Mouse (Mus musculus): ENCODE measurements around the gene Ccnd1. TPM values are rescaled to one million over a fixed set of nuclear protein-coding genes. Genes with fewer than 3 reads are reported as not detected.

The Ccnd1 gene
- polyA plus RNA-seq, 1 experiment: 42.5 TPM

DNA sequence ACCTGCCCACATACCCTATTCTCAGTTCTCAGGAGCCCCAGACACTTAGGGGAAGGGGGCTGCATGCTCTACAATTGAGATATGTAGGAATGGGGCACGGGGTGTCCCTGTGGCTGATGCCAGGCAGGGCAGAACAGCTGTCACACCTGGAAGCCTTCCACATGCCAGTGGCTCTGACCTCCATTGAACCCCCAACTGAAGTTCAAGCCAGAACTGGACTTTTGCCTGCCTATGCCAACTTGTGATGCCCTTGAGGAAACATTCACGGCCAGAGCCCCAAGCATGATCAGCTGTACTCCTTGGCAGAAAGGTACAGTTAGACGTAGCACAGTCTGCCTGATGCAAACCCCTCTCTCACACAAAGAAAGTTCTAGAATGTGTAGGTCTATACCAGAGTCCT is 6.4 kb downstream of the Ccnd1 start:
- WGBS: 65% methylated on average over 3 of the region's 3 CpGs
- no peak overlapping the region for H3K27ac ChIP-seq (ENCODE audit: insufficient read depth, low read depth, low read length)
- no peaks in the 10 kb centered on the region for H3K4me1 ChIP-seq (ENCODE audit: control insufficient read depth, insufficient read depth, insufficient read length, low read length)
- H3K36me3 ChIP-seq (ENCODE audit: control insufficient read depth, insufficient read depth, low read length): peaks cover 45% of the 10 kb centered on the region
- TF ChIP-seq POLR2A (IDR thresholded peaks at IDR 0.05; ENCODE audit: low read depth, low read length): no peak
- no peak for TF ChIP-seq CTCF (IDR thresholded peaks at IDR 0.05; ENCODE audit: extremely low read depth, insufficient read length, insufficient replicate concordance, low read depth, low read length)
- no peaks in the 10 kb centered on the region for H3K27me3 ChIP-seq (ENCODE audit: control insufficient read depth, insufficient read depth, low read length)
- H3K4me3 ChIP-seq (ENCODE audit: low read depth, low read length): no peak overlapping the region

DNA sequence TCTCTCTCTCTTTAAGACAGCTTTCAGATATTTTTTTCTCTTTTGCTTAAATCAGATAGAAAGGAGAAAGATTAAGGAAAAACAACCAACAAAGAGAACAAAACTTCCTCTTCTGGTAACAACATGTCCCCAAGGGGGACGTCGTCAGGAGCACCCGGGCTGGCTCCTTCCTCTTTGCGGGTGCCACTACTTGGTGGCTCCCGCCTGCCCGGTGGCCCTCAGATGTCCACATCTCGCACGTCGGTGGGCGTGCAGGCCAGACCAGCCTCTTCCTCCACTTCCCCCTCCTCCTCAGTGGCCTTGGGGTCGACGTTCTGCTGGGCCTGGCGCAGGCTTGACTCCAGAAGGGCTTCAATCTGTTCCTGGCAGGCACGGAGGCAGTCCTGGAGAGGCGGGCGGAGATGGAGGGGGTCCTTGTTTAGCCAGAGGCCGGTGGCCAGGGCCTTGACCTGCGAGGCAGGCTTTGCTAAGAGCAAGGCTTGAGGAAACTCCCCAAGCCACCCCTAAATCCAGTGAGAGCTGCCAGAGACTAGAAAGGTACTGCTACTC is 7.3 kb downstream of the Ccnd1 start:
- peaks cover 45% of the 10 kb centered on the region for H3K36me3 ChIP-seq (ENCODE audit: control insufficient read depth, insufficient read depth, low read length)

DNA sequence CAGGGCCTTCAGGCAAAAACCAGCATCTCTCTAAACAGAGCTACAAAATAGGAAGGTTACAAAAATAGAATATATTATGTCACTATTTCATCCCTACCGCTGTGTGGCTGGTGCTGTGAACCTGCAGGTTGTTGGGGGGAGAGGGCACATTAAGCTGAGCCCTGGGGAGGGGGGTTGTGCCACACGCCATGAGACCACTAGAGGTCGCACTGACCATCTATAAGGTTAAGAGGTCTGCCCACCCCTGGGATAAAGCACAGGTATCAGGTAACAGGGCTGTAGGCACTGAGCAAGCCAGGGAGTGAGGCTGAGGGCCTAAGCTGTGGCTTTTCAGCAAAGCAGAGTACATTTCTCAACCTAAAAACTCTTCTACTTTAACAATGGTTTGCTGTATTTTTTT is 7.9 kb downstream of the Ccnd1 start:
- TF ChIP-seq POLR2A (IDR thresholded peaks at IDR 0.05; ENCODE audit: low read depth, low read length): no peak
- TF ChIP-seq CTCF (IDR thresholded peaks at IDR 0.05; ENCODE audit: extremely low read depth, insufficient read length, insufficient replicate concordance, low read depth, low read length): peak; percentile 63; the same call in 1 of the 2 replicates

More for the DNA sequence above, 7.3 kb downstream of the Ccnd1 start:
- Histone ChIP-seq H3K27me3 (ENCODE audit: control insufficient read depth, insufficient read depth, low read length) (no peaks in the 10 kb centered on the region), H3K4me1 (ENCODE audit: control insufficient read depth, insufficient read depth, insufficient read length, low read length) (no peaks in the 10 kb centered on the region), H3K27ac (ENCODE audit: insufficient read depth, low read depth, low read length) (no peak overlapping the region), H3K4me3 (ENCODE audit: low read depth, low read length) (no peak overlapping the region)
- TF ChIP-seq CTCF (IDR thresholded peaks at IDR 0.05; ENCODE audit: extremely low read depth, insufficient read length, insufficient replicate concordance, low read depth, low read length) (no peak), POLR2A (IDR thresholded peaks at IDR 0.05; ENCODE audit: low read depth, low read length) (no peak)
- WGBS: 67% methylated on average over 18 of the region's 18 CpGs

GRCm38 (mm10) chr7:144929931-144930330 is 9.8 kb downstream of the Ccnd1 start:
- Histone ChIP-seq H3K27ac (ENCODE audit: insufficient read depth, low read depth, low read length) (no peak overlapping the region), H3K4me1 (ENCODE audit: control insufficient read depth, insufficient read depth, insufficient read length, low read length) (no peaks in the 10 kb centered on the region), H3K4me3 (ENCODE audit: low read depth, low read length) (no peak overlapping the region), H3K36me3 (ENCODE audit: control insufficient read depth, insufficient read depth, low read length) (peaks cover 28% of the 10 kb centered on the region), H3K27me3 (ENCODE audit: control insufficient read depth, insufficient read depth, low read length) (no peaks in the 10 kb centered on the region)
- TF ChIP-seq POLR2A (IDR thresholded peaks at IDR 0.05; ENCODE audit: low read depth, low read length): no peak
- no peak for TF ChIP-seq CTCF (IDR thresholded peaks at IDR 0.05; ENCODE audit: extremely low read depth, insufficient read length, insufficient replicate concordance, low read depth, low read length)
- 82% methylated on average over 5 of the region's 5 CpGs for WGBS

More for the DNA sequence above, 7.9 kb downstream of the Ccnd1 start:
- Histone ChIP-seq H3K27ac (ENCODE audit: insufficient read depth, low read depth, low read length) (no peak overlapping the region), H3K4me3 (ENCODE audit: low read depth, low read length) (no peak overlapping the region), H3K36me3 (ENCODE audit: control insufficient read depth, insufficient read depth, low read length) (peaks cover 42% of the 10 kb centered on the region), H3K4me1 (ENCODE audit: control insufficient read depth, insufficient read depth, insufficient read length, low read length) (no peaks in the 10 kb centered on the region), H3K27me3 (ENCODE audit: control insufficient read depth, insufficient read depth, low read length) (no peaks in the 10 kb centered on the region)
- WGBS: 43% methylated on average over 3 of the region's 3 CpGs

- no peak overlapping the region for H3K4me3 ChIP-seq (ENCODE audit: low read depth, low read length)
- H3K4me1 ChIP-seq (ENCODE audit: control insufficient read depth, insufficient read depth, insufficient read length, low read length): no peaks in the 10 kb centered on the region
- no peak overlapping the region for H3K27ac ChIP-seq (ENCODE audit: insufficient read depth, low read depth, low read length)
- TF ChIP-seq POLR2A (IDR thresholded peaks at IDR 0.05; ENCODE audit: low read depth, low read length): no peak
- no peak for TF ChIP-seq CTCF (IDR thresholded peaks at IDR 0.05; ENCODE audit: extremely low read depth, insufficient read length, insufficient replicate concordance, low read depth, low read length)
- 41% methylated on average over 8 of the region's 8 CpGs for WGBS
- H3K27me3 ChIP-seq (ENCODE audit: control insufficient read depth, insufficient read depth, low read length): no peaks in the 10 kb centered on the region
- H3K36me3 ChIP-seq (ENCODE audit: control insufficient read depth, insufficient read depth, low read length): peaks cover 26% of the 10 kb centered on the region
Observed at GRCm38 (mm10) chr7:144929506-144929905, 10.2 kb downstream of the Ccnd1 start.

- Histone ChIP-seq H3K36me3 (ENCODE audit: control insufficient read depth, insufficient read depth, low read length) (peaks cover 28% of the 10 kb centered on the region), H3K27me3 (ENCODE audit: control insufficient read depth, insufficient read depth, low read length) (no peaks in the 10 kb centered on the region), H3K27ac (ENCODE audit: insufficient read depth, low read depth, low read length) (no peak overlapping the region), H3K4me3 (ENCODE audit: low read depth, low read length) (no peak overlapping the region), H3K4me1 (ENCODE audit: control insufficient read depth, insufficient read depth, insufficient read length, low read length) (no peaks in the 10 kb centered on the region)
- 43% methylated on average over 6 of the region's 6 CpGs for WGBS
- TF ChIP-seq CTCF (IDR thresholded peaks at IDR 0.05; ENCODE audit: extremely low read depth, insufficient read length, insufficient replicate concordance, low read depth, low read length) (no peak), POLR2A (IDR thresholded peaks at IDR 0.05; ENCODE audit: low read depth, low read length) (no peak)
Observed at GRCm38 (mm10) chr7:144928889-144929210, 10.9 kb downstream of the Ccnd1 start.

- Histone ChIP-seq H3K27me3 (ENCODE audit: control insufficient read depth, insufficient read depth, low read length) (no peaks in the 10 kb centered on the region), H3K4me1 (ENCODE audit: control insufficient read depth, insufficient read depth, insufficient read length, low read length) (no peaks in the 10 kb centered on the region), H3K36me3 (ENCODE audit: control insufficient read depth, insufficient read depth, low read length) (peaks cover 28% of the 10 kb centered on the region), H3K4me3 (ENCODE audit: low read depth, low read length) (no peak overlapping the region), H3K27ac (ENCODE audit: insufficient read depth, low read depth, low read length) (no peak overlapping the region)
- WGBS: 88% methylated on average over 4 of the region's 4 CpGs
- no peak for TF ChIP-seq POLR2A (IDR thresholded peaks at IDR 0.05; ENCODE audit: low read depth, low read length)
- no peak for TF ChIP-seq CTCF (IDR thresholded peaks at IDR 0.05; ENCODE audit: extremely low read depth, insufficient read length, insufficient replicate concordance, low read depth, low read length)
Observed at GRCm38 (mm10) chr7:144928009-144928888, 11.5 kb downstream of the Ccnd1 start.

All from small intestine, adult 2 months (tissue).